Mouse (Mus musculus): ENCODE measurements around the gene Pglyrp2. TPM values are rescaled to one million over a fixed set of nuclear protein-coding genes. Genes with fewer than 3 reads are reported as not detected.

The Pglyrp2 gene
- total and polyA plus RNA-seq, 3 experiments: 0.09 to 0.86 TPM; not detected in 1

GRCm38 (mm10) chr17:32387986-32388369 lies 36.0 kb downstream of the Pglyrp2 start:
- H3K4me1 ChIP-seq (ENCODE audit: control insufficient read depth, insufficient read depth, low read length): peaks cover 5% of the 10 kb centered on the region
- peak in 1 of 2 experiments; percentile 19 for DNase-seq
- H3K4me3 ChIP-seq: peak overlapping the region; percentile 72; the same call in 1 of the 2 replicates
- peak overlapping the region; percentile 92; the same call in 1 of the 2 replicates for H3K27ac ChIP-seq
- H3K36me3 ChIP-seq (ENCODE audit: control insufficient read depth, insufficient read depth, low read length): no peaks in the 10 kb centered on the region
- intact Hi-C loops (cut with DNase I): loop anchor here (1.0 to 5.0 kb wide), 3 partner anchors 23 to 106 kb away; partner anchors contain the start of gene Akap8l
- peak overlapping the region; percentile 94 for H3K9ac ChIP-seq (ENCODE audit: low read depth, low read length)
- no peak for TF ChIP-seq CTCF (IDR thresholded peaks at IDR 0.05)
- no peak for TF ChIP-seq POLR2A (IDR thresholded peaks at IDR 0.05; ENCODE audit: insufficient read depth, low read depth, low read length)
- TF ChIP-seq EP300 (IDR thresholded peaks at IDR 0.05; ENCODE audit: insufficient read depth, low read depth, low read length): no peak
- H3K27me3 ChIP-seq (ENCODE audit: control insufficient read depth, insufficient read depth, low read length): no peaks in the 10 kb centered on the region
- no peaks in the 10 kb centered on the region for H3K79me2 ChIP-seq (replicated peaks; ENCODE audit: control insufficient read depth, insufficient read depth, low read length)
- WGBS: 57% methylated on average over 7 of the region's 7 CpGs

GRCm38 (mm10) chr17:32386659-32387432 lies 37.1 kb downstream of the Pglyrp2 start:
- DNase-seq: peak in 1 of 2 experiments; percentile 34
- intact Hi-C loops (cut with DNase I): loop anchor here (1.0 to 5.0 kb wide), 3 partner anchors 22 to 107 kb away; partner anchors contain the start of gene Akap8l
- peaks cover 7% of the 10 kb centered on the region for H3K4me1 ChIP-seq (ENCODE audit: control insufficient read depth, insufficient read depth, low read length)
- no peaks in the 10 kb centered on the region for H3K27me3 ChIP-seq (ENCODE audit: control insufficient read depth, insufficient read depth, low read length)
- WGBS: 76% methylated on average over 9 of the region's 9 CpGs
- no peak overlapping the region for H3K4me3 ChIP-seq
- H3K79me2 ChIP-seq (replicated peaks; ENCODE audit: control insufficient read depth, insufficient read depth, low read length): no peaks in the 10 kb centered on the region
- TF ChIP-seq POLR2A (IDR thresholded peaks at IDR 0.05; ENCODE audit: insufficient read depth, low read depth, low read length): no peak
- TF ChIP-seq CTCF (IDR thresholded peaks at IDR 0.05): peak; percentile 79
- no peak overlapping the region for H3K27ac ChIP-seq
- H3K9ac ChIP-seq (ENCODE audit: low read depth, low read length): no peak overlapping the region
- H3K36me3 ChIP-seq (ENCODE audit: control insufficient read depth, insufficient read depth, low read length): no peaks in the 10 kb centered on the region

- H3K79me2 ChIP-seq (replicated peaks; ENCODE audit: control insufficient read depth, insufficient read depth, low read length): no peaks in the 10 kb centered on the region
- H3K9ac ChIP-seq (ENCODE audit: low read depth, low read length): no peak overlapping the region
- peak overlapping the region; percentile 62 for H3K27ac ChIP-seq
- no peak for TF ChIP-seq CTCF (IDR thresholded peaks at IDR 0.05)
- TF ChIP-seq EP300 (IDR thresholded peaks at IDR 0.05; ENCODE audit: insufficient read depth, low read depth, low read length): no peak
- TF ChIP-seq POLR2A (IDR thresholded peaks at IDR 0.05; ENCODE audit: insufficient read depth, low read depth, low read length): no peak
- intact Hi-C loops (cut with DNase I): no loop called here
- DNase-seq: peak in 1 of 2 experiments; percentile 64
- H3K4me1 ChIP-seq (ENCODE audit: control insufficient read depth, insufficient read depth, low read length): peaks cover 7% of the 10 kb centered on the region
- 54% methylated on average over 5 of the region's 5 CpGs for WGBS
- no peak overlapping the region for H3K4me3 ChIP-seq
- H3K36me3 ChIP-seq (ENCODE audit: control insufficient read depth, insufficient read depth, low read length): no peaks in the 10 kb centered on the region
- no peaks in the 10 kb centered on the region for H3K27me3 ChIP-seq (ENCODE audit: control insufficient read depth, insufficient read depth, low read length)
Observed at GRCm38 (mm10) chr17:32383661-32384060, 40.3 kb downstream of the Pglyrp2 start.

- WGBS: 64% methylated on average over 7 of the region's 7 CpGs
Observed at GRCm38 (mm10) chr17:32382576-32382975, 41.4 kb downstream of the Pglyrp2 start.

GRCm38 (mm10) chr17:32378786-32379185 lies 45.2 kb downstream of the Pglyrp2 start:
- WGBS: 91% methylated on average over 2 of the region's 2 CpGs
- H3K27me3 ChIP-seq (ENCODE audit: control insufficient read depth, insufficient read depth, low read length): no peaks in the 10 kb centered on the region
- intact Hi-C loops (cut with DNase I): loop anchor here (1.0 kb wide), 1 partner anchor 10 kb away; no protein-coding TSS in a partner anchor
- H3K36me3 ChIP-seq (ENCODE audit: control insufficient read depth, insufficient read depth, low read length): no peaks in the 10 kb centered on the region
- H3K27ac ChIP-seq: no peak overlapping the region
- TF ChIP-seq EP300 (IDR thresholded peaks at IDR 0.05; ENCODE audit: insufficient read depth, low read depth, low read length) (no peak), CTCF (IDR thresholded peaks at IDR 0.05) (no peak), POLR2A (IDR thresholded peaks at IDR 0.05; ENCODE audit: insufficient read depth, low read depth, low read length) (no peak)
- no peak for DNase-seq
- no peak overlapping the region for H3K9ac ChIP-seq (ENCODE audit: low read depth, low read length)
- no peaks in the 10 kb centered on the region for H3K79me2 ChIP-seq (replicated peaks; ENCODE audit: control insufficient read depth, insufficient read depth, low read length)
- H3K4me1 ChIP-seq (ENCODE audit: control insufficient read depth, insufficient read depth, low read length): peaks cover 4% of the 10 kb centered on the region; the same call in 1 of the 2 replicates
- no peak overlapping the region for H3K4me3 ChIP-seq

More at GRCm38 (mm10) chr17:32382576-32382975, 41.4 kb downstream of the Pglyrp2 start:
- DNase-seq: peak in 1 of 2 experiments; percentile 62
- Histone ChIP-seq H3K4me1 (ENCODE audit: control insufficient read depth, insufficient read depth, low read length) (peaks cover 4% of the 10 kb centered on the region; the same call in 1 of the 2 replicates), H3K79me2 (replicated peaks; ENCODE audit: control insufficient read depth, insufficient read depth, low read length) (no peaks in the 10 kb centered on the region), H3K4me3 (no peak overlapping the region), H3K9ac (ENCODE audit: low read depth, low read length) (no peak overlapping the region), H3K36me3 (ENCODE audit: control insufficient read depth, insufficient read depth, low read length) (no peaks in the 10 kb centered on the region), H3K27ac (peak overlapping the region; percentile 62; the same call in 1 of the 2 replicates), H3K27me3 (ENCODE audit: control insufficient read depth, insufficient read depth, low read length) (no peaks in the 10 kb centered on the region)
- intact Hi-C loops (cut with DNase I): no loop called here
- TF ChIP-seq CTCF (IDR thresholded peaks at IDR 0.05): no peak
- no peak for TF ChIP-seq POLR2A (IDR thresholded peaks at IDR 0.05; ENCODE audit: insufficient read depth, low read depth, low read length)
- TF ChIP-seq EP300 (IDR thresholded peaks at IDR 0.05; ENCODE audit: insufficient read depth, low read depth, low read length): no peak

GRCm38 (mm10) chr17:32377137-32377536 lies 46.8 kb downstream of the Pglyrp2 start:
- no peak overlapping the region for H3K4me3 ChIP-seq
- no peaks in the 10 kb centered on the region for H3K79me2 ChIP-seq (replicated peaks; ENCODE audit: control insufficient read depth, insufficient read depth, low read length)
- peaks cover 2% of the 10 kb centered on the region; the same call in 1 of the 2 replicates for H3K4me1 ChIP-seq (ENCODE audit: control insufficient read depth, insufficient read depth, low read length)
- H3K36me3 ChIP-seq (ENCODE audit: control insufficient read depth, insufficient read depth, low read length): no peaks in the 10 kb centered on the region
- TF ChIP-seq EP300 (IDR thresholded peaks at IDR 0.05; ENCODE audit: insufficient read depth, low read depth, low read length) (0 out of 2 replicates have a peak, but pooled peaks have one; percentile 23), CTCF (IDR thresholded peaks at IDR 0.05) (no peak), POLR2A (IDR thresholded peaks at IDR 0.05; ENCODE audit: insufficient read depth, low read depth, low read length) (no peak)
- no peak overlapping the region for H3K9ac ChIP-seq (ENCODE audit: low read depth, low read length)
- no peak for DNase-seq
- intact Hi-C loops (cut with DNase I): no loop called here
- 55% methylated on average over 9 of the region's 9 CpGs for WGBS
- no peak overlapping the region for H3K27ac ChIP-seq
- H3K27me3 ChIP-seq (ENCODE audit: control insufficient read depth, insufficient read depth, low read length): no peaks in the 10 kb centered on the region

Data from heart, adult 2 months (tissue).